Mouse (Mus musculus) CD4-positive, CD25-positive, alpha-beta regulatory T cell, adult 4 months (primary cell): ENCODE results near the gene Srebf1. TPM values are rescaled to one million over a fixed set of nuclear protein-coding genes. Genes with fewer than 3 reads are reported as not detected.
A peak's percentile ranks its signal among the peaks of the same experiment; 100 is the strongest.

ENCODE experiments used
- ATAC-seq: one replicate; pipeline ENCODE4 v1.8.0; 2017
- polyA plus RNA-seq, 2 experiments: library from polyadenylated mRNA; unstranded; fragments of 100-300 nt; shearing (Covaris generic); gene quantifications; one replicate each; pipeline ENCODE4 v1.2.1; 2017

Srebf1 gene
- polyA plus RNA-seq, 2 experiments from 2014 or later, result 20.7 to 28.6 TPM

DNA sequence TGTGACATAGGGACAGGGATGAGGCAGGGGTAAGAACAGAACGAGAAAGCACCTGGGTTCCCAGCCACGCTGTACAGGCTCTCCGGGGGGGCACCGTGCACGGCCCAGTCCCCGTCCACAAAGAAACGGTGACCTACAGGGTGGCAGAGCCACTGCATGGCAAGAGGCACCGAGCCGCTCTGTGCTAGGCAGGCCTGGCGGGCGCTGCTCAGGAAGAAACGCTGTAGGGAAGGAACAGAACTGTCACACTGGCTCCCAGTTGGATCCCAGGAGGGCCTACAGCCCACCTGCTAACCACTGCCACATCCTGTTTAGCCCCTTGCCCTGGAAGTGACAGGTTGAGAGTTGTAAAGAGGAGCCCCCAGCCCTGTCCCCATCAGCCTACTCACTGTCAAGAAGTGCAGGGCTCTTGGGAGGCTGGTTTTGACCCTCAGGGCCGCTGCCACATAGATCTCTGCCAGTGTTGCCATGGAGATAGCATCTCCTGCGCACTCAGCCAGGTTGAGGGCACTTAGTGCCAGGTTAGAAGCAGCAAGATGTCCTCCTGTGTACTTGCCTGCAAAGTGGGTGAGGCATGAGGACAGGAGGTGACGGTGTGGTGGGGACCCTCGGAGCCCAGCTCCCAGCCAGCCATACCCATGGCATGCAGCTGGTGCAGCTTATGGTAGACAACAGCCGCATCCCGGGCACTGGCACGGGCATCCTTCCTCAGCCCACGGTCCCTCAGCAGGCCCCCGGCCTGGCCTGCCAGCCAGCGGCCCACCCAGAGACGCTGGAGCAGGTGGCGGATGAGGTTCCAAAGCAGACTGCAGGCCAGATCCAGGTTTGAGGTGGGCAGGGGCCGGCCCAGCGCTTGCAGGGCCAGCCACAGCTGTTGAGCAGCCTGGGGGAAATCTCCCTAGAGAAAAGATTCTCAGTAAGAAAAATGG is 19.4 kb downstream of the Srebf1 start:
- ATAC-seq, result no peak

DNA sequence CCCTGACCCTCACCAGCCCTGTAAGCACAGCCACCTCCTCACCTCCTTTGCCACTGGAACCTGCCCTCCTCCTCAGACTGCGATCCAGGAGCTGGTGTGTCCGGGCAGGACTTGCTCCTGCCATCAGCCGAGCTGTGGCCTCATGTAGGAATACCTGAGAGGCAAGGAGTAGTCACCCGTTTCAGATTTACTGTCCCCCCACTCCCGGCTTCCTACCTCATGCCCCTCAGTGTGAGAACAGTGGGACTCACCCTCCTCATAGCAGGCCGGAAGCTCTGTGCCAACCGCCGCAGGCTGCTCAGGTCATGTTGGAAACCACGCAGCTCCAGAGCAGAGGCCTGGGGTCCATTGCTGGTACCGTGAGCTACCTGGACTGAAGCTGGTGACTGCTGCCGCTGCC is 22.0 kb downstream of the Srebf1 start:
- no peak for ATAC-seq

DNA sequence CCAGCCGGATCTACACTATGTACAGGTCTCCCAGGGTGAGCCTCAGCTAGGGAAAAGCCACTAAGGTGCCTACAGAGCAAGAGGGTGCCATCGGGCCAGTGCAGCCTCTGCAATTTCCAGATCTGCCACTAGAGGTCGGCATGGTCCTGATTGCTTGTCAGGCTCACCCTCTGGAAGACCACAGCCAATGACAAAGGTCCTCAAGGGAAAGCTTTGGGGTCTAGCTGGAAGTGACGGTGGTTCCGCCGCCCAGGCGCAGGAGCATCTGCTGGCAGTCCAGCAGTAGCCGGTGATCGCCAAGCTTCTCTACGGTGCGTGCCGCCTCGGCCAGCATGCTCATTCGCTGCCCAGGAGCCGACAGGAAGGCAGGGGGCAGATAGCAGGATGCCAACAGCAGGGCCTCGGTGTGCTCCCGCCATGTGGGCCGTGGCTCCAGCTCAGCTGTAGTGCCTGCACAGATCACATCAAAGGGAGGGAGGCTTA is 22.6 kb downstream of the Srebf1 start:
- peak; percentile 80 for ATAC-seq

DNA sequence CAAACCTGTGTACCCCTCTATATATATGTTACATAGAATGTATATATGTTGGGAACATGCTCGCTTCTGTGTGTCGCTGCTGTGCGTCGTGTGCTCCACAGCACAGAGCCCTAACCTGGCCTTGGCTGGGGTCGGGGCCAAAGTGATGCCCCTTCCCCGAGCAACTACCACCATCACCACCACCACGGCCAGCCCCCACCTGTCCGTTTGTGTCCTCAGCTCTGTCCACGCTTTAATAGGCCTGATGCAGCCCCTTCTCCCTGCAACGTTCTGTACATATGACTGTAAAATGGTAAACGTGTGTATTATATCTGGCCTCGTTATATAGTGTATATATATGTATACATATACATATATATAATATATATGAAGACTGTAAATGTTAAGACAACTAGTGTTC is 23.7 kb downstream of the Srebf1 start:
- no peak for ATAC-seq

DNA sequence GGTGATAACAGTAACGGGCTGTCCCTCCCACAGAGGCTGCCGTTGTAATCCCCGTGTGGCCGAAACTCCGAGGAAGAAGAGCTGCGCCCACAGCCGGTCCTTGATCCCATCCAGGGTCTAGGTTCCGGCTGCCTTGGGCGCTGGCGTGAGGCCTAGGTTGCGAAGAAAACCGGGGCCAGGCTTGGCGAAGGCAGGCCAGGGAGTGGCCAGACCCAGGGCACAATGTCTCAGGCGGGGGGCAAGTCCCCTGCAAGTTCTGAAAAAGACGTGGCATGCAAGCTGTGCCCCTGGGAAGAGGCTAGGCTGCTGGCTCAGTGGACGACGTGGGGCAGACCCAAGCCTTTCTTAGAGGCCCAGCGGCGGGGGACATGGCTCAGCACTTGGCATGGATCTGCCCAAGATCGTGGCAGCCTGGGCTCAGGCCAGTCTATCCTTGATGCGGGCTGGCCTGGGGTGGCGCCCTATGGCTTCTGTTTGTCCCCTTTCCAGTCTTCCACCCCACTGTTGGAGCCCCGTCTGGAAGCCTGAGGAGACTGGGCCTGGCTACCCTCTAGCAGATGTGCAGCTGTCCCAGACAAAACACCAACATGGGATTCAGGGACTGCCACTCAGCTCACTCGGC is 24.3 kb downstream of the Srebf1 start:
- no peak for ATAC-seq

DNA sequence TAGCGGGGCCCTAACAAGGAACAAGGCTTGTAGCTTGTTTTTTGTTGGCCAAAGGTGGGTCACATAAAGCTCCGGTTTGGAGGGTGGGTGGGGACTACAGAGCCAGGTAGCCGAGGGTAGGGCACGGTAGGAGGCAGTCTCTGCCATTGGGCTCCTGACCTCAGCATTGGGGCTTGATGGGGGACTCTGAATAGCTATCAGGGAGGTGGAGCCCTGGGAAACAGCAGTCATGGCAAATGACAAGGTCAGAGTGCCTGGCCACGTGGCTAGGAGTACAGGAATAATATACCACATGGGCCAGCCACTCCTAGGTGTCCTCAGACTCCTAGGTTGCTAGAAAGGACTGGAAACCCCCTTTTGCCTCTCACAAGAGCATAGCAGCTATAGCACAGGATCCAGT is 26.0 kb downstream of the Srebf1 start:
- no peak for ATAC-seq

DNA sequence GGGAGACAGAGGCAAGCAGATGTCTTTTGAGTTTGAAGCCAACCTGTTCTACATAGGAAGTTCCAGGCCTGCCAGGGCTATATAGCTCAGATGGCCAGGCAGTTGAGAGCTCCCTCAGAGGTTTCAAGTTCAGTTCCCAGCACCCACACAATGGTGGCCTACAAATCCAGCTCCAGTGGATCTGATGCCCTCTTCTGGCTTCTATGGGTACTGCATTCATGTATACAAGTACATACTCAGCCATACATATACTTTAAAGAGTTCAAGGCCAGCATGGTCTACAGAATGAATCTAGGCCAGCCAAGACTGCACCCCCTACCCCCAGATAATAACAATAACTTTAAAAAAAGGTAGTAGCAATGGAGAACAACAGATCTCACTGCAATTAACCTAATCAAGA is 27.3 kb downstream of the Srebf1 start:
- no peak for ATAC-seq

DNA sequence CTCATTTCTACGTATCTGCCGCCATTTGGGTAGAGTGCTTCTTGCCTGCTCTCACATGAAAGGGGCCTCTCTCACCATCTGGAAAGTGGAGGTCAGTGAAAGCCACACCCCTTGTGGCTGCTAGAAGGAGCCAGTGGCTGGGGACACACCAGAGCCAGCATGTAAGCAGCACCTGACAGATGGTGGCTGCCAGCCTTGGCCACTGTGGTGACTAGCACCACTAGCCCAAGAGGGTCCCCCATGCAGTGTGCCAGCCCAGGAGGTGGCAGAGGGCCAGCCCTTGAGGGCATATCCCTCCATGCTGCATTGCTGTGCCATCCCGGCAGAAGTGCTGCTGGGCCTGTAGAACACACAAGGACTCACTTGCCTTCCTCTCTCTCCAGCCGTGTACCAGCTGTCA is 28.8 kb downstream of the Srebf1 start:
- no peak for ATAC-seq

DNA sequence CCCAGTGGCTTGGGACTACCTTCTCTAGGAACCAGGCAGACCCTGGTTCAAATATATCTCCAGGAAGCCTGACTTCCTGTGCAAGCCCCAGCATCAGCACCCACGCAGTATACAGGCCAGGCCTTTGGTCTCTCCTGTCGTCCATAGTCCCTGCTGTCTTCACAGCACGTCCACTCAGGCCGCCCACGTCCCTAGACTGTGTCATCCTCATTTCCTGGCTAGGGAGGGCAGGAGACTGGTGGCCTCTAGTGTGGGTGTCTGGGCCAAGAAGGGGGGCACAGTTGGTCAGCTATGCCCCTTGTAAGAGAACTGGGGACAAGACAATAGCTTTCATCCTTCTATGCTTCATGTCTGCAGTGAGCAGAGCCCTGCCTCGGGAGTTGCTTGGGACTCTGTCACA is 29.8 kb downstream of the Srebf1 start:
- no peak for ATAC-seq

DNA sequence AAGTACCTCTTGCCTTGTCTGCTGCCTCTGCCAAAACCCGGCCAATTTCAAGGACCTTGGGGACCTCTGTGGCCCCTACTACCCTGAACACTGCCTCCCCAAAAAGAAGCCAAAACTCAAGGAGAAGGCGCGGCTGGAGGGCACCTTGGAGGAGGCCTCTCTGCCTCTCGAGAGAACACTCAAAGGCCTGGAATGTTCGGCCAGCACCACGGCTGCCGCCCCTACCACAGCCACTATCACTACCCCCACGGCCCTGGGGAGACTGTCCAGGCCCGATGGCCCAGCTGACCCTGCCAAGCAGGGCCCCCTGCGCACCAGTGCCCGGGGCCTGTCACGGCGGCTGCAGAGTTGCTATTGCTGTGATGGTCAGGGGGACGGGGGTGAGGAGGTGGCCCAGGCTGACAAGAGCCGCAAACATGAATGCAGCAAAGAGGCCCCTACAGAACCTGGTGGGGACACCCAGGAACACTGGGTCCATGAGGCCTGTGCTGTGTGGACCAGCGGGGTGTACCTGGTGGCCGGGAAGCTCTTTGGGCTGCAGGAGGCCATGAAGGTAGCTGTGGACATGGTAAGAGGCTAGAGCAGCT is 32.2 kb downstream of the Srebf1 start:
- ATAC-seq, result no peak

DNA sequence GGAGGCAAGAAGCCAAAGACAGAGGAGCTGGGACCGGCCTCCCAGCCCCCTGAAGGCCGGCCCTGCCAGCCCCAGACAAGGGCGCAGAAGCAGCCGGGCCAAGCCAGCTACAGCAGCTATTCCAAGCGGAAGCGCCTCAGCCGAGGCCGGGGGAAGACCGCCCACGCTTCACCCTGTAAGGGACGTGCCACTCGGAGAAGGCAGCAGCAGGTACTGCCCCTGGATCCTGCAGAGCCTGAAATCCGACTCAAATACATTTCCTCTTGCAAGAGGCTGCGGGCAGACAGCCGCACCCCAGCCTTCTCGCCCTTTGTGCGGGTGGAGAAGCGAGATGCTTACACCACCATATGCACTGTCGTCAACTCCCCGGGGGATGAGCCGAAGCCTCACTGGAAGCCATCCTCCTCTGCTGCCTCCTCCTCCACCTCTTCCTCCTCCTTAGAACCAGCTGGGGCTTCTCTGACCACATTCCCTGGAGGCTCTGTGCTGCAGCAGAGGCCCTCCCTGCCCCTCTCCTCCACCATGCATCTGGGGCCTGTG is 32.8 kb downstream of the Srebf1 start:
- ATAC-seq, result no peak

DNA sequence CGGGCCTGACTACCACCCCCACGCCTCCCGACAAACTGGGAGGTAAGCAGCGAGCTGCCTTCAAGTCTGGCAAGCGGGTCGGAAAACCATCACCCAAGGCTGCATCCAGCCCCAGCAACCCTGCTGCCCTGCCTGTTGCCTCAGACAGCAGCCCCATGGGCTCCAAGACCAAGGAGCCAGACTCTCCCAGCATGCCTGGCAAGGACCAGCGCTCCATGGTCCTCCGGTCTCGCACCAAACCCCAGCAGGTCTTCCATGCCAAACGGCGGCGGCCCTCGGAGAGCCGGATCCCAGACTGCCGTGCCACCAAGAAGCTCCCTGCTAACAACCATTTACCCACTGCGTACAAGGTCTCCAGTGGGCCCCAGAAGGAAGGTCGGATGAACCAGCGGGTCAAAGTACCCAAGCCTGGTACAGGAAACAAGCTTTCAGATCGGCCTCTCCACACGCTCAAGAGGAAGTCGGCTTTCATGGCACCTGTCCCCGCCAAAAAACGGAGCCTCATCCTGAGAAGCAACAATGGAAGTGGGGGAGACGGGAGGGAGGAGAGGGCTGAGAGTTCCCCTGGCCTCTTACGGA is 34.0 kb downstream of the Srebf1 start:
- no peak for ATAC-seq

DNA sequence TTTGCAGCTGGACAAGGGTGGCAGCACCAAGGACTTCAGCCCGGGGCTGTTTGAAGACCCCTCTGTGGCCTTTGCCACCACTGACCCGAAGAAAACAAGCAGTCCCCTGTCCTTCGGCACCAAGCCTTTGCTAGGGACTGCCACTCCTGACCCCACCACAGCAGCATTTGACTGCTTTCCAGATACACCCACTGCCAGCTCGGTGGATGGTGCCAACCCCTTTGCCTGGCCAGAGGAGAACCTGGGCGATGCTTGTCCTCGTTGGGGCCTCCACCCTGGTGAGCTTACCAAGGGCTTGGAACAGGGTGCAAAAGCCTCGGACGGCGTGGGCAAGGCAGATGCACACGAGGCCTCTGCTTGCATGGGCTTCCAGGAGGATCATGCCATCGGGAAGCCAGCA is 35.3 kb downstream of the Srebf1 start:
- ATAC-seq, result no peak

DNA sequence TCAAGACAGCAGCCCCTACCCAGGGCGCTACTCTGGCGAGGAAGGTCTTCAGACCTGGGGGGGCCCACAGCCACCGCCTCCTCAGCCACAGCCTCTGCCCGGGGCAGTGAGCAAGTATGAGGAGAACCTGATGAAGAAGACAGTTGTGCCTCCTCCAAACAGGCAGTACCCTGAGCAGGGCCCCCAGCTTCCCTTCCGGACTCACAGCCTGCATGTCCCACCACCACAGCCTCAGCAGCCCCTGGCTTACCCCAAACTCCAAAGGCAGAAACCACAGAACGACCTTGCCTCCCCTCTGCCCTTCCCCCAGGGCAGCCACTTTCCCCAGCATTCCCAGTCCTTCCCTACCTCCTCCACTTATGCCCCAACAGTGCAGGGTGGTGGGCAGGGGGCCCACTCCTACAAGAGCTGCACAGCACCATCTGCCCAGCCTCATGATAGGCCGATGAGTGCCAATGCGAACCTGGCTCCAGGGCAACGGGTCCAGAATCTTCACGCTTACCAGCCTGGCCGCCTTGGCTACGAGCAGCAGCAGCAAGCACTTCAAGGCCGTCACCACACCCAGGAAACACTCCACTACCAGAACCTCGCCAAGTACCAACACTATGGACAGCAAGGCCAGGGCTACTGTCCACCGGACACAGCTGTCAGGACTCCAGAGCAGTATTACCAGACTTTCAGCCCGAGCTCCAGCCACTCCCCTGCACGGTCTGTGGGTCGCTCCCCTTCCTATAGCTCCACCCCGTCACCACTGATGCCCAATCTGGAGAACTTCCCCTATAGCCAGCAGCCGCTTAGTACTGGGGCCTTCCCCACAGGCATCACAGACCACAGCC is 36.8 kb downstream of the Srebf1 start:
- ATAC-seq, result no peak

DNA sequence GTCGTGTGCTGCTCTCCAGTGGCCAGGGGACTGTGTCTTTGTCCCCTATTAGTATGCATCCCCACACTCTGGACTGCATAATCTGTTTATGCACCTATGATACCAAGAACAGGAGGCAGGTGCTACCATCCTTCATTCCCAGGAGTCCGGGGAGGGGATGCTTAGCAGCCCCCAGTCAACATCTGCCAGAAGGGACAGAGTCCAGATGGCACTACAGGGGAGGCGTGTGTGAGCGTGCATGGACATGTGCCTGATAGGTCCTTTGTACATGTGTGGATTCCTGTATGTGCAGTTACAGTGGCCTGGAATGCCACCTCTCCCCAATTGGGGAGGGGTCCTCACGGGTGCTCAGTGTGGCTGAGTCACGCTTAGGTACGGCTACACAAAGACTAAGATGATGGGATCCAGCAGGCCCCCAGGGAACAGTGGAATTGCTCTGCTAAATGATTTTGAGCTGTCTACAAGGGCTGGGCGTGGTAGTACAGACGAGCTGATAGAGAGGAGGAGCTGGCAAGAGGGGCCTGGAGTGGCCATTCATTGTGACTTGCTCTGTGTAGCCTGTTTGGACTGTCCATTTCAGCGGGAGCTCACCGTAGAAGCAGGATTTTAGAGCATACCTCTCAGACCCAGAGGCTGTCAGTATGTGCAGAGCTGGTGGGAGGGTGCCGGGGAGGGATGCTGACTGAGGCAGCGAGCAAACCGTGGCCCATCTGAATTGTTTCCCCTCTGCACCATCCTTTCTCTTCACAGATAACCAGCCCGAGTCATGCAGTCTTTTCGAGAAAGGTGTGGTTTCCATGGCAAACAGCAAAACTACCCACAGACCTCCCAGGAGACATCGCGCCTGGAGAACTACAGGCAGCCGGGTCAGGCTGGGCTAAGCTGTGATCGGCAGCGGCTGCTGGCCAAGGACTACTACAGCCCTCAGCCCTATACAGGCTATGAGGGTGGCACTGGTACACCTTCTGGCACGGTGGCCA is 37.7 kb downstream of the Srebf1 start:
- ATAC-seq, result no peak

DNA sequence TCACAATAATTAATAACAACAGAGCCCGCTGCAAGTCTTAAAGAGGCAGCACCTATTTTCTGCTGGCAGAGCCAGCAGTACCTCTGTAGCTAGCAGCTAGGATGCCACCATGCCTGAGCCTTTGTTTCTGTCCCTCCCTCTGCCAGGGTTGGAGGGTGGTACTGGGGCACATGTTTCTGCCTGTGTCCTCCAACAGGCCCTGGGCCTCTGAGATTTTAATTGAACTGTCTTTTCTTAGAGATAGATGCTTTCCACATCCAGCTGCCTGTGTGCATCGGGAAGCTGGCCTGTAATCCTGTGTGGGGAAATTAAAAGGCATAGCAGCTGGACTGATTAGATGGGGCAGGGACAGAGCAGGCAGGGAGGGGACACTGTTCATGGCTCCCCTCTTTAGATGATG is 39.6 kb downstream of the Srebf1 start:
- ATAC-seq, result no peak

DNA sequence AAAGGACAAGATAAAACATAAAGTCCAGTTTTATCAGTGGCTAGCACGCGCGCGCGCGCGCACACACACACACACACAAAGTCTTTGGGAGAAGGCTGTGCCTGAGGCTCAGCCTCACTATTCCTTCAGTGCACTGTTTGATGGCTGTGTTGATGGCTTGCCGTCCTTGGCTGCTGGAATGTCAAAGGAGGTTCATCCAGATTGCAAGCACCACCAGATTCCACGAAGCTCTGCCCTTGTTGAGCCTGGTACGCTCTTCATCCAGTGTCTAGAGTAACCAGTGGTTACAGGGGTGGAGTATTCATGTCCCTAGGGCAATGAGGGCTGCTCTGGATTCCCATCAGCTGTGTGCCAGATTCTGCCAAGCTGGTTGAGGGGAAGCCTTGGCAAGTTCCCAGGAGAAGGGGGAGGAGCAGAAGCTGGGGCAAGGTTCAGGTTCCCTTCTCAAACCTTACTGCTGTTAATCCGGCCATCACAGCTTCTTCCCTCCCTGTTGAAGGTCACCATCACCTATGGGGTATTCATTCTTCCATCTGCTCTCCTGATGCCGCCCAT is 40.2 kb downstream of the Srebf1 start:
- no peak for ATAC-seq

DNA sequence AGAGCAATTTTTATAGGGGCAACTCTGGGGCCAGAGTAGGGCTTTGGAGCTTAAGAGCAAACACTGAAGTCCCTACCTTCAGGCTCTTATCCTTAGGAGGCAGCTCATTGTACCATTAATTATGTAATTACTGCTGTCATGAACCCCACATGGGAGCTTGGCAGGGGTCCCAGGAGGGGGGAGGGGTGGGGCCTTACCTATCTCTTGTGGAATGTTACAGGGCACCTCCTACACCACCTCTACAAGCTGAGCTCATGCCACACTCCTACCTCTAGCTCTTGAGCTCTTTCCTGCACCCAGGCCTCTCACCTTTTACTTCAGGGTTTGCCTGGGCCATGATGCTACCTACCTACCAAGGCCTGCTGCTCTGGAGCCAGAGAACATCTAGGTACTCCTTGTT is 43.9 kb downstream of the Srebf1 start:
- ATAC-seq, result no peak

DNA sequence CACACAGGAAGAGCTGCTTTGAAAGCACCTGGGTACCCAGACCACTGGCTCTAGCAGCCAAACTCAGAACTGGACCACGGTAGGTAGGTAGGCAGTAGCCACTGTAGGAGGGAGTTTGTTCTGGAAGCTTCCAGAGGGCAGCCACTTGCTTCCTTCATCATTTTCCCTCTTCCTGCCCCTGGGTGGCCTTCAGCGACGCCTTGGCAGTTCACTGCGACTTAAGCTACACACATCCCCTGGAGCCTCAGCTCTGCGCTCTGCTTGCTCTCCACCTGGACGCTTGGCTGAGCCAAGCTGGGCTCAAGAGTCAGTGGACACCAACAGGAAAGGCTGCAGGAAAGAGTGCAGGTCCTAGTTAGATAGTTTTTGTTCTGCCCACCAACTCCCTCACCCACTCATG is 44.4 kb downstream of the Srebf1 start:
- no peak for ATAC-seq

DNA sequence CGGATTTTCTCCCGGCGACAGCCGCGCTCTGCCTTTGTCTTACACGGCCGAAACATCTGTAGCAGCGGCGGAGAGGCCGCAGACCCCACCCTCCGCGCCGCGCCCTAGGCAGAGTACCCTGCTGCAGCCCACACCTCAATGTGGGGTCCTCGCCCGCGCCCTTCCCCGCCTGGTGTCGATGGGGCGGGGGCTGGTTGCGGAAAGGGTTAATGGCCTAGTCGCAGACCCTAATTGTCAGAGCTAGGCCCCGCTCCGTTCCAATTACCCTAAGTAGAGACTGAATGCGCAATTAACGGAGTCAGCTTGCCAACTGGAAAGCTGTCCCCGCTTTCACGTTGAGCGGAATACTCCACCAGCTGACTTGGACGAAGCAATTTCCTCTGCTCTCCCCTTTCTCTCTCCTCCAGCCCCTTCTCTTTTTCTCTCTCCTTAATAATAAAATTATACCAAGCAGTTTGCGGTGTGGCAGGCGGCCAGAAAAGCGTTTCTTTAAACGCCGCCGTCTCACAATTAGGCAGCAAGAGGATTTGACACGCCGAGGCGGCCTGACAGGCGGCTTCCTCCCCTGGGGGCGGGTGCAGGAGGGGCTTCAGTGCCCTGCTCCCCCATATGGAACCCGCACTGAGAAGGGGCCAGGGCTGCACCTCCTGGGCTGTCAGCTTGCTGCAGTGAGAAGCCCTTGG is 45.3 kb downstream of the Srebf1 start:
- ATAC-seq, result no peak
